Mouse (Mus musculus): ENCODE results near the gene Ssna1. TPM values are rescaled to one million over a fixed set of nuclear protein-coding genes. Genes with fewer than 3 reads are reported as not detected.

The Ssna1 gene
- 322 and 323 TPM in 2 replicates for polyA plus RNA-seq (2015; fragmentation: Nextera tagmentation; extraction: Ambion mirVana)

GRCm38 (mm10) chr2:25271827-25272511, at the start of gene Ssna1, which contains the start of gene Anapc2:
TSS of gene Ssna1 (minus strand) at chr2:25272438.
TSS of gene Anapc2 (plus strand) at chr2:25272478.
- DNase-seq (ENCODE audit: low spot score) = peak; percentile 97

DNA sequence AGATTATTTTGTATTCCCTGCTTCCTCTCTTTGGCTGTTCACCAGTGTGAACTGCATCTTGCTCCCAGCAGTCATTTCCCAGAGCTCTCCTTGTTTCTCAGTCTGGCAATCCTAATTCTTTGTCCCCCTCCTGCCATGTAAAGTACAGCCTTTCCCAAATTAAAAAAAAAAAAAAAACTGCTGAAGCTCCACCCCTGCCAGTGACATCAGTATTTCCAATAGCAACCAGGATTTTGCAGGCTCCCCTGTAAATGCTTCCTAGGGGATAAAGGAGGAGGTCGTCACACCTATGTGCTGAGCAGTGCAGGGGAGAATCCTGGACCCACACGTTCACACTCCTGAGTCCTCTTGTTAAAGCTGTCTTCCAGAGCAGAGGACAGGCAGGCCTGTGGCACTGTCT, 47.8 kb upstream of the Ssna1 start:
- no peak for DNase-seq (ENCODE audit: low spot score)

DNA sequence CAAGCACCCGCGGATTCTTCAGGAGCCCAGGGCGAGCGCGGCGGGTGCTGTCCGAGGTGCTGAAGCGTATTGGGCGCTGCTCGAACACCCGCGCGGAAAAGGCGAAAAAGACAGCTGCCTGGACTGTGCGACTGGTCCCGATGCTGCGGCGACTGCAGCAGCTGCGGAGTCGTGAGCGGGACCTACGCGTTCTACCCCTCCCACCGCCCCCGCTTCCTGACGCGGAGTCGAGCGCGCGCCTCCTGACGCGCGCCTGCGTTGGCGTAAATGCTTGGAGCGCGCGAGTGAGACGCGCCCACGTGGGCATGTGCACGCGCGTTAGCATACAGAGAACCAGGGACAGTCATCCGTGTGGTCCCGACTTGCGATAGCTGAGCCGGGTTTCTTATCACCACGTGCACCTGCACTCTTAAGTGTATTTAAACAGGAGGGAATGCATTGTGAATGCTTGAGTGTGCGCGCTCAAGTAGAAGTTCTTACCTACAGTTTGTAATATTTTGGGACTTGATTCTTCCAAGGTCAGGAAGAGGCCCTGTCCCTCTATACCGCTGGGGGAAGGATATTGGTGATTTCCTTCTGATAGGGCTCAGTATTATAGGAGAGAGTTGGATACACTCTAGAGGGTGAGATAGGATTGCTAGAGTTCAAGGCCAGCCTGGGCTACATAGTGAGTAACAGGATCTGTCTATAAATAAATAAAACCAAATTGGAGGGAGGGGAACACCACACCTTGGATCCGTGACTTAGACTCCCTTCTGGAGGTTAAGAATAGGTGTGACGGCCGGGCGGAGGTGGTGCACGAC, 46.9 kb upstream of the Ssna1 start, which contains the start of gene Grin1:
Gene Grin1, minus strand, starts transcription at position 217 of the 803 bp plus-strand sequence.
- DNase-seq (ENCODE audit: low spot score) = peak; percentile 71

DNA sequence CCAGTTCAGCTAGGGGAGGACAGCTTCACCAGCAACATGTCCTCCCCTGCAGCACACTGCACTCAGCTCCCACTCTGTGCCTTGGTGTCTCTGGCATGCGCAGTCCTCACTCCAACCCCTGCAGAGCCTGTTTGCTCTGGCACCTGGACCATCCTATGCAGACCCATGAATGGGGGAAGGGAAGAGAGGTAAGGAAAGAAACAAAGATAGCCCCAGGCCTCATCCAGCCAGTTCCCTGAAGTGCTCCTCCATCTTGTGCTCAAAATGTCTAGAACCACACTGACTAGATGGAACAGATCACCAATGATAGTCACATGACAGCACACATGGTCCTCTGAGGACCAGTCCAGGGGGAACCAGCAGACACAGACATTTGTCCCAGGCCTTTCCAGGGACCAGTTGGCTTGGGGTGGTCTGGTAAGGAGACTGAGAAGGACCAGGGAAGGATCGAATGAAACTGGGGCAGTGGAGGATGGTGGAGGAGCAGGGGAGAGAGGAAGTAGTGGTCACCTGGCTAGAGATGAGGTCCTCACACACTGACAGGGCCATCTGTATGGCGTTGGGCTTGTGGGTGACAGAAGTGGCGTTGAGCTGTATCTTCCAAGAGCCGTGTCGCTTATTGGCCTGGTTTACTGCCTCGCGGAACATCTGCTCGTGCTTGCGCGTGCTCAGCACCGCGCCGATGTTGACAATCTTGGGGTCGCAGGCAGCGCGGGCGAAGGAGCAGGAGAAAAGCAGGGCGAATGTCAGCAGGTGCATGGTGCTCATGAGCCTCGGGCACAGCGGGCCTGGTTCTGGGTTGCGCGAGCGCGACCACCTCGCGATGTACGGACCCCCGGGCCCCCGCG, 46.1 kb upstream of the Ssna1 start:
- no peak for DNase-seq (ENCODE audit: low spot score)

GRCm38 (mm10) chr2:25311491-25311891, 39.3 kb upstream of the Ssna1 start:
- no peak for DNase-seq (ENCODE audit: low spot score)

DNA sequence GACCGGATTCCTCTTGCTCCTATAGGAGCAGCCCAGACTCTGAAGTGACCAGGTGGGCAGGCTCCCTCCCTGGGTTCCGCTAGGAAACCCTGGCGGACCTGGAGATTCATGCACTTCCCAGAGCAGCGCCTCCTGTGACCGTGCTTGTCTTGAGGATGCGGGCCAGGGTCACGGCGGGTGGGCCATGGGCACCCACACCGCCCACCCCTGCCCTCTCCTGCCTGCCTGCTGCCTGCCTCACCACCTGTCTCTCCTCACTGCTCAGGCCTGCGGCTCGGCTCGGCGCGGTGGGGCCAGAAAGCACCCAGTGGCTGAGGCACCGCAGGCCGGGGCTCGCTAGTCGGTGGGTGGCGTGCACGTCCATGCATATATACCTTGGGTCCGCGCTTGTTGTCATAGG, 38.7 kb upstream of the Ssna1 start:
- no peak for DNase-seq (ENCODE audit: low spot score)

- DNase-seq (ENCODE audit: low spot score) = no peak
Observed at GRCm38 (mm10) chr2:25310180-25310579, 37.9 kb upstream of the Ssna1 start.

DNA sequence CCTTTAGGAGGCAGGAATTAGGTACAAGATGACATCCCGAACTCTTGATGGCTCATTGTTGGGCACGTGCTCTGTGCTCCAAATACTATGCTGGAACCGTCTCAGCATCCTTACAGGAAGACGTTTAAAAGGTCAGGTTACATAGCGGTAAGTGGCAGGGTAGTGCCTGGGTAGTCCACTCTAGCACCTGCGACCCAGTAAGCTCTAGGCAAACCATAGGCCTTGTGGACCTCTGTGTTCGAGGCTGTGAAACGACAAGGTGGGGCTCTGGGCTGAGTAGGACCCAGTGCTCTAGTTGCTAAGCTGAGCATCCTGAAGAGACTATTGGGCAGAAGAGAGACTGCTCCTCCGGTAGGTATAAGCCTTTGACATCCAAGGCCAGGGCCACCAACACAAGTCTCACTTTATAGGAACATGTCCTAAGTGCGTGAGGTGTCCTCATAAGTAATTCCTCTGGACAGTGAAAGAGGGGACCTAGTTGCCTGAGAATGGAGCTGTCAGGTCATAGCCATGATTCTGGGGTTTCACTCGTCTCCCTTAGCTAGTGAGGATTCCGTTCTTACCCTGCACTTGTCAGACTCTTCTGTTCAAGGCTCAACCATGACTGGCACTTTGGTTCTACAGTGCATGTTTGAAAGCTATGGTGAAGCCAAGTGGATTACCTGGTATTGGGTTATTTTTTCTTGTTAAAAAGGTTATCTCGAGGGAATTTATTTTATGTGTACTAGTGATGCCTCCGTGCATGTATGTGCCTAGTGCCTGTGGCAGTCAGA, 33.5 kb upstream of the Ssna1 start:
- DNase-seq (ENCODE audit: low spot score) = no peak

GRCm38 (mm10) chr2:25304657-25305541, 32.7 kb upstream of the Ssna1 start:
- DNase-seq (ENCODE audit: low spot score) = no peak

DNA sequence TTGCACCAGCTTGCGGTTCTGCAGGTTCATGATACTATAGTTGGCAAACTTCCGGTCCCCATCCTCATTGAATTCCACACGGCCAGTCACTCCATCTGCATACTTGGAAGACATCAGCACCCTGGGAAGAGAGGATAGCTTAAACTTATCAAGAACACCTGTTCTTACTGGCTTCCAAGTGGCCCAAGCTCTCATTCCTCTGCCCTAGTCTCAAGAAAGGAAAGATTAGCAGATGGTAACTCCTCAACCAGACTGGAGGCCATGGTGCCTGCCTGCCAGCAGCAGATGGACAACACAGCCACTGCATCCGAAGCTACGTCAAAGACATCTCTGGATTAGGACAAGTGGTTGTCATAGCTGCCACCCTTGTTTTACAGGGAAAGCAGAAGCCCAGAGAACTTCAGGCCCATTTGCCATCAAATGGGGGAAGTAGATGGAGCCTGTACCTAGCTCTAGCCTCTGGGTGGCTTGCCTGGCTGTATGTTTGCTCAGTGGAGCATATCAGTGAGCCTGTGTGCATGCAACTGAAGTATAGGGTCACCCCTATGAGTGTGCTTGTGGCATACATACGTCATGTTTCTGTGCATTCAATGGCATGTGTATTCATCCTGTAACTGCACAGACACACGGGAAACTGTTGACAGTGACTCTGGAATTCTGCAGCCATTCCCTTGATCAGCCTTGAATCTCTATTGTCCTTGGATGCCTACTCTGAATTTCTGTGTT, 31.9 kb upstream of the Ssna1 start:
- DNase-seq (ENCODE audit: low spot score) = no peak

DNA sequence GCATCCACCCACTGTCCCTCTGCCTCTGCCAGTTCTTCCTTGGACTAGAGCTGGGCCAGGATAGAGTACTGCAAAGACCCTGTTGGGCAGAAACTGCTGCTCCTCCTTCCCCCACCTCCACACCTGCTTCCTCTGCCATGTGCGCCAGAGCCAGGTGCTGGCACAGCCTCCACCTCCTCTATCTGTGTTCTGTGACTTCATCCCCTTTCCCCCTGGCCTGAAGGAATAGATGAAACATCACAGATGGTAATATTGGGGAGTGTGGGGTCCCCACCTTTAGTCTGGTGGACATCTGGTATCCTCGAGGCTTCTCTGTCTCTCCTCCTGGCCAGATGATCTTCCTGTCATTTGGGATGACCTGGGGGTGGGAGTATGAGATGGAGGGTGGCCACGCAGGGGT, 31.2 kb upstream of the Ssna1 start:
- no peak for DNase-seq (ENCODE audit: low spot score)

DNA sequence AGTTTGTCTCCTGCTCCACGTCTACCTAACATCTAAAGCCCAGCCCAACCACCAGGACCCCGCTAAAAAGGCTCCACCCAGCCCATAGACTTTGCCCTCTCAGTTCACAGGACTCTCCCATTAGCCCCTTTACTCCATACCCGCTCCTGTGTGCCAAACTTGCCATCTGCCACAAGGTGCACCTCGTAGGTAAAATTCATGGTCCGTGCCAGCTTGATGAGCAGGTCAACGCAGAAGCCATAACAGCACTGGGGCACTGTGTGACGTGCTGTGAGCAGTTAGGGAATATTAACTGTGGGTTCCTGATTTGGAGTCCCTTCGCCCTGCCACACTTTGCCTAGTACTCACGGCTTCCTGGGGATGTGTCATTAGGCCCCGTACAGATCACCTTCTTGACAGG, 25.8 kb upstream of the Ssna1 start:
- DNase-seq (ENCODE audit: low spot score) = no peak

GRCm38 (mm10) chr2:25297093-25297492, 24.9 kb upstream of the Ssna1 start:
- DNase-seq (ENCODE audit: low spot score) = no peak

- no peak for DNase-seq (ENCODE audit: low spot score)
Observed at GRCm38 (mm10) chr2:25293706-25294105, 21.5 kb upstream of the Ssna1 start.

DNA sequence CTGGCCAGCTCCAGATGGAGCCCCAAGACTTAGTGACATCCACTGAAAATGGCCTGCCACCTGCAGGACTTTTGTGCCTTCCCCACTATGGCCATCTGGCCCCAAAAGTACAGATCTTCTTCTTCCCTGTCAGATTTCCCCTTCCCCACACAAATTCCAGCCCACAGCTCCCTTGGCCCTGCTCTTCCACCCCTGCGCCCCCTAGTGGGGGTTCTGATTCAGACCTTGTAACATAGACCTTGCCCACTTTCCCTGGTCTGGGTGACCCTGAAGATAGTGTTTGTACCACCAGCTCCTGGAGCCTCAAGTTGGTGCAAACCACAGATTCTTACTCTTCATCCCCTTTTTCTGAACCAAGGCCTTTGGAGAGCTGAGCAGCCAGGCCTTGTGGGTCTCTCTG, 20.6 kb upstream of the Ssna1 start:
- DNase-seq (ENCODE audit: low spot score) = peak; percentile 58

- DNase-seq (ENCODE audit: low spot score) = no peak
Observed at GRCm38 (mm10) chr2:25292054-25292544, 19.9 kb upstream of the Ssna1 start.

- DNase-seq (ENCODE audit: low spot score) = no peak
Observed at GRCm38 (mm10) chr2:25291184-25292053, 19.2 kb upstream of the Ssna1 start.

GRCm38 (mm10) chr2:25290816-25291130, 18.5 kb upstream of the Ssna1 start:
- no peak for DNase-seq (ENCODE audit: low spot score)
